Mouse (Mus musculus): ENCODE measurements at regions not wholly inside any gene's neighbourhood (a gene's known extent, or its start where the extent isn't known, plus 50 kb on each side); places are given as distances from the start of the nearest gene placed in this dataset.
A peak's percentile ranks its signal among the peaks of the same experiment; 100 is the strongest.
"Not testable (repeated sequence)": the region's sequence is repeated elsewhere in the genome, so short reads cannot be mapped to it uniquely, and the experiment has no call there.

DNA sequence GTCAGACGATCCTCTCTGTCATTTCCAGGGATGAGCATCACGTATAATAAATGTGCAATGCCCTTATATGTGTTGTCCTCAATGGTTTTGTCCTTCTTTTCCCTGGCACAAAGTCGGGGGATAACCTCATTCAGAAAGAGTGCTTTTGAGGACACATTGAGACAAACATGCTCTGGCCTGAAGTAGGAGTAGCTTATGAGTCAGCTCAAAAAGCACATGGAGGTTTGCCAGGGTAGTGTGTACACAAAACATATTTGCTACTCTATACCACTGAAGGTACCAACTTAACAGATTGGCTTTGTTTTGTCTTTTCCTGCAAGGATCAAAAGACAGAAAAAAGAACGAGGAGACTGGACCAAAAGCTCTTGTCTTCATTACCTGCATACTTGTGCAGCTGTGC lies 682.1 kb upstream of the Grid2 start:
- WGBS: 79% methylated on average over 4 of the region's 4 CpGs
- H3K27ac ChIP-seq (ENCODE audit: low read depth, low read length): no peak overlapping the region
- H3K9me3 ChIP-seq (ENCODE audit: control insufficient read depth, low read length): no peaks in the 10 kb centered on the region
- no peaks in the 10 kb centered on the region for H3K4me1 ChIP-seq (replicated peaks; ENCODE audit: control insufficient read depth, insufficient read depth, low read length)
- DNase-seq (ENCODE audit: low spot score): no peak
- H3K4me2 ChIP-seq (replicated peaks; ENCODE audit: low read depth, low read length): no peak overlapping the region
- ATAC-seq (ENCODE audit: low FRiP score): no peak
- no peaks in the 10 kb centered on the region for H3K27me3 ChIP-seq (ENCODE audit: control insufficient read depth, insufficient read depth, low read length)
- no peaks in the 10 kb centered on the region for H3K36me3 ChIP-seq (ENCODE audit: control insufficient read depth, insufficient read depth, low read length)
- H3K4me3 ChIP-seq (ENCODE audit: low read depth, low read length): no peak overlapping the region
- H3K9ac ChIP-seq (ENCODE audit: low read depth, low read length): no peak overlapping the region

DNA sequence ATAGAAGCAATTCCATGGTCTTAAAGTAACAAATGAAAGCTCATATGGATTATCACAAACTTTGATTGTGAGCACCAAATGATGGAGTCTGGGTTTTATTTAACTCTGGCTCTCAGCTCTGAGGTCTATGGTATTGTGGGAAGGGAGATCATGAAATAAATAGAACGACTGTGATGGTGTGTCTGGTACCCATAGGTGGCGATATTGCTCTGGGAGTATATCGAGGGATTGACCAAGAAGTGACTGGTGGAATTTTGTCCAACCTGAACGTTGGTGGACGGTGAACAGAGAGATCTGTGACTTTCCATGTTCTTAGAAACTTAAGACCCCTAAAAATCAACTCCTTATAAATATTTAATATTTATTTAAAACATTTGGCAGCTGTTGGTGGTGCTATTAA lies 679.5 kb upstream of the Grid2 start:
- Histone ChIP-seq H3K4me1 (replicated peaks; ENCODE audit: control insufficient read depth, insufficient read depth, low read length) (no peaks in the 10 kb centered on the region), H3K4me2 (replicated peaks; ENCODE audit: low read depth, low read length) (no peak overlapping the region), H3K27ac (ENCODE audit: low read depth, low read length) (no peak overlapping the region), H3K36me3 (ENCODE audit: control insufficient read depth, insufficient read depth, low read length) (no peaks in the 10 kb centered on the region), H3K4me3 (ENCODE audit: low read depth, low read length) (no peak overlapping the region), H3K9ac (ENCODE audit: low read depth, low read length) (no peak overlapping the region), H3K9me3 (ENCODE audit: control insufficient read depth, low read length) (no peaks in the 10 kb centered on the region), H3K27me3 (ENCODE audit: control insufficient read depth, insufficient read depth, low read length) (no peaks in the 10 kb centered on the region)
- DNase-seq (ENCODE audit: low spot score): peak; percentile 61
- WGBS: 43% methylated on average over 5 of the region's 5 CpGs
- no peak for ATAC-seq (ENCODE audit: low FRiP score)

DNA sequence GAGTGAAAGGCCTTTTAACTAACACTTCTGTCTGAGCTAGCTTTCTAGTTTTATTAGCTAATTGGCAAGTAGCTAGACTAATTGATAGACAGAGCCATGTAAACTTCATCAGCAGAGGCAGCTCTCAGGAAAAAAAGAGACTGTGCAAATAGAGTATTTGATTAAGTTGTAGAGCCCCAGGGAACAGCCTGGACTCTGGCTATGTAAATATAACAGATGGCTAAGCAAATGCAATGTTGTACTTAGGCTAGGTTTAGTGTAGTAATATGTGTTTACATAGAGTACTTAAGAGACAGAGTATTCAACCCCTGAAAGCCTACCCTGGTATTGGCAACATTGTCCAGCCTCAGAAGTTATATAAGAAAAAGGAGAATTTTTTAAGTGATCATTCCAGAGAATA lies 635.1 kb upstream of the Grid2 start:
- no peak overlapping the region for H3K4me2 ChIP-seq (replicated peaks; ENCODE audit: low read depth, low read length)
- ATAC-seq (ENCODE audit: low FRiP score) (no peak), DNase-seq (ENCODE audit: low spot score) (no peak)
- H3K9ac ChIP-seq (ENCODE audit: low read depth, low read length): no peak overlapping the region
- H3K27me3 ChIP-seq (ENCODE audit: control insufficient read depth, insufficient read depth, low read length): no peaks in the 10 kb centered on the region
- H3K27ac ChIP-seq (ENCODE audit: low read depth, low read length): no peak overlapping the region
- H3K9me3 ChIP-seq (ENCODE audit: control insufficient read depth, low read length): no peaks in the 10 kb centered on the region
- no peak overlapping the region for H3K4me3 ChIP-seq (ENCODE audit: low read depth, low read length)
- H3K36me3 ChIP-seq (ENCODE audit: control insufficient read depth, insufficient read depth, low read length): no peaks in the 10 kb centered on the region
- no peaks in the 10 kb centered on the region for H3K4me1 ChIP-seq (replicated peaks; ENCODE audit: control insufficient read depth, insufficient read depth, low read length)

DNA sequence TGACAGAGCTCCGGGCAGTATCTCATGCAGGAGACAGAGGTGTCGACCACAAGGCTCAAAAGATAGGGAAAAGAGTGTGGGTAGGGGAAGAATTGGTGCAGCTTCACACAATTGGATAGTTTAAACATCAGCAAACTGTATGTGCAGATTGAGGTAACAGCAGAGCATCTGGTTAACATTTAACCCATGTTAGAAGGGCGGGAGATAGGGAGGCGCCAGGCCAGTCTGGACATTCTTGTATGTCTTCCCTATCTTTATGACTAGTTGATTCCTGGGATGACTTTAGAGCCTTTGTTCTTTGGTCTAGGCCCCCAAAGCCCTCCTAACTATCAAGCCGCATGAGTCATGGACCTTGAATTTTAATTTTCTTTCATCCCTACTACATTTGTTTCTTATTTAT lies 587.6 kb upstream of the Grid2 start:
- not testable (repeated sequence) for H3K4me2 ChIP-seq (replicated peaks; ENCODE audit: low read depth, low read length); ATAC-seq (ENCODE audit: low FRiP score); H3K36me3 ChIP-seq (ENCODE audit: control insufficient read depth, insufficient read depth, low read length); H3K27ac ChIP-seq (ENCODE audit: low read depth, low read length); H3K4me3 ChIP-seq (ENCODE audit: low read depth, low read length); H3K9me3 ChIP-seq (ENCODE audit: control insufficient read depth, low read length); H3K9ac ChIP-seq (ENCODE audit: low read depth, low read length); H3K27me3 ChIP-seq (ENCODE audit: control insufficient read depth, insufficient read depth, low read length); DNase-seq (ENCODE audit: low spot score); H3K4me1 ChIP-seq (replicated peaks; ENCODE audit: control insufficient read depth, insufficient read depth, low read length)
- 91% methylated on average over 5 of the region's 5 CpGs for WGBS

DNA sequence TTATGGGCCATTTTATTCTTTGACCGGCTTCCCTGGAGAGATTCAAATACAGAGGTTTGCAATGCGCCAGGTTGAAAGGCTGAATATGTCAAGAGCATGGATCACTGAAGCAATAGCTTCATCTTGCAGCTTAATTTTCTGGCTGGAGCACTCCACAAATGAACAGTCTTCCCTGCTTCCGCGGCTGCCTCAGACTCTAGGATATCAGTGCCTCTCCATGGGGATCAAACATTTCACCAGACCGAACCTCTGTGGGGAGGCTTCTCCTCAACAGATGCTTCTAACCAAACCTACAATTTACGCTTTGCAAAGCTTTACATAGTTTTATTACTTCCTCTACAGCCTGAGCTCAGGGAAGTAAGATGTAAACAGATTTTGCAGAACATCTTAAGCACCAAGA lies 537.3 kb upstream of the Grid2 start:
- Histone ChIP-seq H3K9ac (ENCODE audit: low read depth, low read length) (no peak overlapping the region), H3K36me3 (ENCODE audit: control insufficient read depth, insufficient read depth, low read length) (no peaks in the 10 kb centered on the region), H3K4me1 (replicated peaks; ENCODE audit: control insufficient read depth, insufficient read depth, low read length) (no peaks in the 10 kb centered on the region), H3K9me3 (ENCODE audit: control insufficient read depth, low read length) (no peaks in the 10 kb centered on the region), H3K4me3 (ENCODE audit: low read depth, low read length) (no peak overlapping the region), H3K4me2 (replicated peaks; ENCODE audit: low read depth, low read length) (no peak overlapping the region), H3K27ac (ENCODE audit: low read depth, low read length) (no peak overlapping the region), H3K27me3 (ENCODE audit: control insufficient read depth, insufficient read depth, low read length) (no peaks in the 10 kb centered on the region)
- no peak for ATAC-seq (ENCODE audit: low FRiP score)
- no peak for DNase-seq (ENCODE audit: low spot score)
- 71% methylated on average over 6 of the region's 6 CpGs for WGBS

DNA sequence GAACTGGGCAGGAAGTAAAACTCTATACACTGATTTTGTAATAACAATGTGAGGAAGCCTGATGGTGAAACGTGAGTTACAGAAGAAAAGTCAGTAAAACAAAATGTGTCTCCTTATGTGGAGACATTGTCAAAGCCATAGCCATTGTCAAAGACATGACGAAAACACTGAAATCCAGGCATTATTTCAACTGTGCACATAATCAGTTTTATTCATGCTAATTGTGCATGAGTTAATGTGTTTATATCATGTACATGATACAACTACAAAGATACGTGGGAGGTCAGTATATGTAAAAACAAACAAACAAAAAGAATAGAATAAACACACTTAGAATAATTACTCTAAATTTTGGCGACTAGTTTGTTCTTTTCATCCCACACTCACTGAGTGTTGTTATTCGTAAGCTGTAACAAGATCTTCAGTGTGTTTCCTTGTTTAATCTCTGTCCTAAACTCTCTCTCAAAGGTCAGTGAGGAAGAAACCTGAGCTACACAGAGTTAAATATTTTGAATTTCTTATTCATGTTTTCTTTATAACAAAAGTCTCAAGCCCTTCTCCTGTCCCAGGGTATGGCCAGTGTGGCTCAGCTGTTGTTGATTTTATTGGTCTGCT lies 536.0 kb upstream of the Grid2 start:
- ATAC-seq (ENCODE audit: low FRiP score) (no peak), DNase-seq (ENCODE audit: low spot score) (no peak)
- Histone ChIP-seq H3K27ac (ENCODE audit: low read depth, low read length) (no peak overlapping the region), H3K4me2 (replicated peaks; ENCODE audit: low read depth, low read length) (no peak overlapping the region), H3K9ac (ENCODE audit: low read depth, low read length) (no peak overlapping the region), H3K9me3 (ENCODE audit: control insufficient read depth, low read length) (no peaks in the 10 kb centered on the region), H3K4me1 (replicated peaks; ENCODE audit: control insufficient read depth, insufficient read depth, low read length) (no peaks in the 10 kb centered on the region), H3K4me3 (ENCODE audit: low read depth, low read length) (no peak overlapping the region), H3K27me3 (ENCODE audit: control insufficient read depth, insufficient read depth, low read length) (no peaks in the 10 kb centered on the region), H3K36me3 (ENCODE audit: control insufficient read depth, insufficient read depth, low read length) (no peaks in the 10 kb centered on the region)
- WGBS: 72% methylated on average over 5 of the region's 5 CpGs
